Mouse (Mus musculus) ES-E14 (cell line): ENCODE data around the gene Gng7.

Experiments used
- CHD2 ChIP-seq: IDR thresholded peaks from 2 replicates; pipeline ENCODE4 v1.6.1; 2014; ENCODE audit warnings: mild to moderate bottlenecking, low read depth, low read length, inconsistent platforms
- HCFC1 ChIP-seq: IDR thresholded peaks from 2 replicates; pipeline ENCODE4 v1.6.1; 2012; ENCODE audit warnings: low read length, inconsistent platforms, borderline replicate concordance; ENCODE audit not compliant: insufficient read depth
- ZC3H11A ChIP-seq: IDR thresholded peaks from 2 replicates; pipeline ENCODE4 v1.6.1; 2012; ENCODE audit warnings: low read depth, mild to moderate bottlenecking, inconsistent platforms, low read length, borderline replicate concordance
- ZNF384 ChIP-seq: IDR thresholded peaks from 2 replicates; pipeline ENCODE4 v1.6.1; 2012; ENCODE audit warnings: low read depth, low read length, inconsistent platforms

DNA sequence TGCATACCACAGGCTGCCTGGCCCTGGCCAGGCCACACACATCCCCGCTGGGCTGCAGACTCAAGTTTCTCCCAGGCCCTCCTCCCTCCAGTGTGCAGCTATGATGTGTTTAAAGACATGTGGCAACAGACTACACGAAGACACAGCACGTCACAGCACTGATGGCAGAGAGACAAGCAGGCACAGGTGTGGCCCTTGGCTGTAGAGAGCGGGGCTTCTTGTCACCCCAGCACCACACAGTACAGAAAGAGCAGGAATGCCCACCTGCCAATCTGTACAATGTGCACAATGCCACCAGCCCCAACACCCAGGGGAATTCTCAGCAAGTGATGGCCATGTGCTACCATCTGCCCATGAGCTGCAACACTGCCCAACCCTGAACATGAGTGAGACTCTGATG lies 103.4 kb downstream of the Gng7 start:
- no peak for TF ChIP-seq ZNF384
- no peak for TF ChIP-seq HCFC1
- no peak for TF ChIP-seq ZC3H11A
- TF ChIP-seq CHD2: no peak
